Mouse (Mus musculus) adrenal gland, adult (tissue): Measurements from ENCODE around the gene Optn.

ENCODE experiments used
- DNase-seq, 2 experiments: peaks; one replicate each; pipeline ENCODE4 v3.0.0; 2022 to 2023; ENCODE audit warnings: low spot score in 1 of 2; ENCODE audit not compliant: inconsistent age in 2 of 2

The Optn gene

GRCm38 (mm10) chr2:4994436-4994835 lies 69.4 kb downstream of the Optn start:
- no peak for DNase-seq

- no peak for DNase-seq
Measured at GRCm38 (mm10) chr2:4993584-4993983, 70.3 kb downstream of the Optn start.

GRCm38 (mm10) chr2:4988826-4989424 lies 74.9 kb downstream of the Optn start:
- no peak for DNase-seq

GRCm38 (mm10) chr2:4987388-4988180 lies 76.3 kb downstream of the Optn start:
- DNase-seq, result no peak

- no peak for DNase-seq
Measured at GRCm38 (mm10) chr2:4986798-4987197, 77.1 kb downstream of the Optn start.

- no peak for DNase-seq
Measured at GRCm38 (mm10) chr2:4985000-4985399, 78.9 kb downstream of the Optn start.

- no peak for DNase-seq
Measured at GRCm38 (mm10) chr2:4983987-4984386, 79.9 kb downstream of the Optn start.

- DNase-seq, result no peak
Measured at GRCm38 (mm10) chr2:4978091-4978490, 85.8 kb downstream of the Optn start.

- no peak for DNase-seq
Measured at GRCm38 (mm10) chr2:4975807-4976206, 88.0 kb downstream of the Optn start, which contains the start of gene Ucma. Gene Ucma (plus strand): TSS chr2:4976122.
